Mouse (Mus musculus) hindbrain, embryonic 14.5 days (tissue): ENCODE measurements around the gene Hk3. TPM values are rescaled to one million over a fixed set of nuclear protein-coding genes. Genes with fewer than 3 reads are reported as not detected.
A peak's percentile ranks its signal among the peaks of the same experiment; 100 is the strongest.

Experiments
- ATAC-seq: fragments of 200-750 bp; cut with Nextera tagmentation; 2 replicates; pipeline ENCODE4 v1.8.0; 2017; ENCODE audit warnings: moderate number of reproducible peaks, mild to moderate bottlenecking, moderate TSS enrichment, moderate library complexity; ENCODE audit not compliant: low FRiP score
- DNase-seq: peaks from one replicate; pipeline ENCODE4 v3.0.0-alpha.2; 2015; ENCODE audit warnings: low spot score
- H3K27ac ChIP-seq: fragments of 300-500 bp; sonication (generic); 2 replicates; pipeline ENCODE4 v1.5.1; 2014; ENCODE audit warnings: mild to moderate bottlenecking, moderate library complexity
- H3K27me3 ChIP-seq: fragments of 300-500 bp; sonication (generic); 2 replicates; pipeline ENCODE4 v1.6.1; 2014; ENCODE audit warnings: mild to moderate bottlenecking, low read length, mixed read lengths; ENCODE audit not compliant: control insufficient read depth, insufficient read depth
- H3K36me3 ChIP-seq: fragments of 300-500 bp; sonication (generic); replicated peaks from 2 replicates; pipeline ENCODE4 v1.6.1; 2014; ENCODE audit not compliant: control insufficient read depth, insufficient read depth
- H3K4me1 ChIP-seq: fragments of 300-500 bp; sonication (generic); replicated peaks from 2 replicates; pipeline ENCODE4 v1.6.1; 2014; ENCODE audit warnings: antibody characterized with exemption, low read length, mixed read lengths; ENCODE audit not compliant: control insufficient read depth, insufficient read depth
- H3K4me2 ChIP-seq: fragments of 300-500 bp; sonication (generic); replicated peaks from 2 replicates; pipeline ENCODE4 v1.6.1; 2014; ENCODE audit warnings: mild to moderate bottlenecking, moderate library complexity
- H3K4me3 ChIP-seq: fragments of 300-500 bp; sonication (generic); replicated peaks from 2 replicates; pipeline ENCODE4 v1.5.1; 2014; ENCODE audit warnings: mild to moderate bottlenecking, low read length
- H3K9ac ChIP-seq: fragments of 300-500 bp; sonication (generic); 2 replicates; pipeline ENCODE4 v1.6.1; 2014
- H3K9me3 ChIP-seq: fragments of 300-500 bp; sonication (generic); 2 replicates; pipeline ENCODE4 v1.6.1; 2016; ENCODE audit warnings: low read length; ENCODE audit not compliant: control insufficient read depth
- WGBS: fragments of 180-500 bp; shearing (Covaris S2); extraction: QIAGEN DNeasy Blood & Tissue Kit; methylation state at CpG from one replicate; pipeline ENCODE4 v1.1.7; 2014; 5-methylcytosine and 5-hydroxymethylcytosine counted together
- polyA plus RNA-seq: library from polyadenylated mRNA; unstranded; fragments of >200 nt; fragmentation: Nextera tagmentation; extraction: Ambion mirVana; gene quantifications from 2 replicates; pipeline ENCODE4 v1.2.1, GENCODE M21; 2014

Gene Hk3
- polyA plus RNA-seq, 1 experiment from 2014 or later = 0.70 TPM

DNA sequence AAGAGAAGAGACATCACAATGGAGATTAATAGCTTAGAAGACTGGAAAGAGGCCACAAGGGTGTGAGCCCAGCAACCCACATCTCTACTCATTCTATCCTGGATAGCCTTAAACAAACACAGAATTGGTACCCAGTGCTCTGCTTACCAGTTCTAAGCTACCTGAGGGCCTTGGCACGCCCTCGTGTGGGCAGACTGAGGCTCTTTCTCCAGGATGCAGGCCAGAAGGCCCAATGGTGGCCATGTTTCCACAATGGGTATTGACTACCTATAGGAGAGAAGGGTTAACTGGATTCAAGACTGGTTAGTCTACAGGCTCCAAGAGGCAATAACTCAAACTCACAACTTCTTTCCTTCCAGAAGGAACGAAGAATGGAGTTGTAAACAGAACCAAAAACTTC is 2.0 kb downstream of the Hk3 start:
- Histone ChIP-seq H3K27me3 (no peaks in the 10 kb centered on the region), H3K9me3 (no peaks in the 10 kb centered on the region), H3K36me3 (no peaks in the 10 kb centered on the region), H3K27ac (no peak overlapping the region), H3K4me1 (no peaks in the 10 kb centered on the region), H3K9ac (no peak overlapping the region), H3K4me3 (no peak overlapping the region), H3K4me2 (no peak overlapping the region)
- ATAC-seq = no peak
- no peak for DNase-seq
- WGBS = 55% methylated on average over 3 of the region's 3 CpGs

DNA sequence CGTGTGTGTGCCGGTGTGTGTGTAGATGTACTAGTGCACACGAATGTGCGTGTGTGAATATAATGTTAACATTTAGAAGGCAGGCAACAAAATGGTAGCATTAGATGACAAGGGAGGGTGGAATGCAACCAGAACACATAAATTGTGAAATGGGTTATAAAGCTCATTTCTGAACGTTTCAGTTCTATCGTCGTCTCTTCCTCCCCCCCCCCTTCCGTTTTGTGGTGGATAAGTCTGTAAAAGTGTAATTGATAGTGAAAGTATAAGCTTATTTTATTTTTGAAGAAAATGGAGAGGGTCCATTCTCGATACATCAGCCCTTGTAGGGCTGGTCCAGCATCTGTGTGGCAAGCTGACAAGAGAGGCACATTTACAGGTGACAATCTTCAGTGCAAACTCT is 2.5 kb downstream of the Hk3 start:
- Histone ChIP-seq H3K9me3 (no peaks in the 10 kb centered on the region), H3K4me2 (no peak overlapping the region), H3K4me3 (no peak overlapping the region), H3K9ac (no peak overlapping the region), H3K27me3 (0 out of 2 replicates have a peak, but pooled peaks cover 3% of the 10 kb centered on the region), H3K4me1 (no peaks in the 10 kb centered on the region), H3K27ac (no peak overlapping the region), H3K36me3 (no peaks in the 10 kb centered on the region)
- DNase-seq = no peak
- no peak for ATAC-seq
- WGBS = 91% methylated on average over 9 of the region's 9 CpGs

DNA sequence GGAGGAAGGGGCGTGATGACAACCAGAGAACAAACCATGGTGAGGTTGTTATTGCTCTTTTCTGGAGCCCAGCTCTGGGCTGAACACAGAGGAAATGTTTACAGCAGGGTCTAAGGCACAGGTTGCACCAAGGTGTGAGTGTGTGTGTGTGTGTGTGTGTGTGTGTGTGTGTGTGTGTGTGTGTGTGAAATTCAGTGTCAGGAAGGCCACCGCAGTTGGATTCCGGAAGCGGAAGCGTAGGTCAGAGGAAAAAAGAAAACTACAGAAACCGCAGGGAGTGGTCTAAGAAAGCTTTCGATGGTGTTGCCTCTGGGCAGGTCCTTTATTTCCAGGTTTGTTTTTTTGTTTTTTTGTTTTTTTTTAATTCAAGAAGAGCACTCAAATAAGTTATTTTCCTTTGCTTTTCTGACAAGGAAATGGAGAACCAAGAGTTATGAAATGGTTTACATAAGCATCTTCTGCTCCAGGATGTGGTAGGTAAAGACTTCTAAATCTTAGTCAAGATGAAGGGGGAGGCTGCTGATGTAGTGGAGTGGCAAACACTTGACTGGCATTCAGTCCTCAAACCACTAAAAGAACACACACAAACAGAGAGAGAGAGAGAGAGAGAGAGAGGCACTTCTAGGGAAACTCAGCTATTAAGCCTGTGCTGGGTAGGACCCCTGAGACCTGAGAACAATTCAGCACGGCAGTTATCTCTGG is 3.1 kb downstream of the Hk3 start:
- no peaks in the 10 kb centered on the region for H3K9me3 ChIP-seq
- ATAC-seq = no peak
- no peak overlapping the region for H3K4me3 ChIP-seq
- no peaks in the 10 kb centered on the region for H3K36me3 ChIP-seq
- H3K9ac ChIP-seq = no peak overlapping the region
- no peak overlapping the region for H3K27ac ChIP-seq
- no peak overlapping the region for H3K4me2 ChIP-seq
- WGBS = 79% methylated on average over 8 of the region's 8 CpGs
- H3K27me3 ChIP-seq = peaks cover 9% of the 10 kb centered on the region; the same call in 1 of the 2 replicates
- H3K4me1 ChIP-seq = no peaks in the 10 kb centered on the region
- no peak for DNase-seq

DNA sequence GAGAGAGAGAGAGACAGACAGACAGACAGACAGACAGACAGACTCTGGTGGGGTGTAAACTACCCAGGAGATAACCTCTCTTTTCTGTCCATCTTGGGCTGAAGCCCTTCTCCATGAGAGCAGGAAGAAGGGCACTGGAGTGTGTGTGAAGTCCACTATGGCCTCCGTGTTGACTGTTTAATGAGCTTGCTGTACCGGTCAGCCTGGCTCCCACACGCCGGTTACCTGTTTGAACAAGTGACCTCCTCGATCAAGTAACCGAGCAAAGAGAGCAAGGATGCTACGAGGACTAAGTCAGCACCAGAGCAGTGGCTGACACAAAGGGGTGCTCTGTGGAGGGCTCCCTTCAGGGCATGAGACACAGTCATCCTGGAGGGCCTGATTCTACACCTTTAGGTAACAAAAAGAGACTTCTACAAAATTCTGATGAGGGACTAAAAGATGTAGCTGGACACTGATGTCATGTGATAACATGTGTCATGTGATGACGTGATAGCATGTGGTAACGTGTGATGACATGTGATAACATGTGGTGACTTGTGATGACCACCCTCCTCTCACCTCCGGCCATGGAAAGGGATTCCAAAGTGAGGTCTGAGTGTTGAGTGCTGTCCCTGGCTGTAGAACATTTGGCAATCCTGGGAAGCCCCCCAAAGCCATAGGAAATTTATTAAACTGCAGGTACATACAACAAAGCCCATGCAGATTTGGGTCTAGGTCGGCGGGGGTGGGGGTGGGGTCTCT is 3.9 kb downstream of the Hk3 start:
- Histone ChIP-seq H3K27ac (no peak overlapping the region), H3K36me3 (no peaks in the 10 kb centered on the region), H3K4me2 (no peak overlapping the region), H3K9me3 (no peaks in the 10 kb centered on the region), H3K4me1 (0 out of 2 replicates have a peak, but pooled peaks cover under 1% of the 10 kb centered on the region), H3K4me3 (no peak overlapping the region), H3K9ac (no peak overlapping the region), H3K27me3 (peaks cover 16% of the 10 kb centered on the region)
- WGBS = 89% methylated on average over 12 of the region's 12 CpGs
- no peak for ATAC-seq
- DNase-seq = no peak

DNA sequence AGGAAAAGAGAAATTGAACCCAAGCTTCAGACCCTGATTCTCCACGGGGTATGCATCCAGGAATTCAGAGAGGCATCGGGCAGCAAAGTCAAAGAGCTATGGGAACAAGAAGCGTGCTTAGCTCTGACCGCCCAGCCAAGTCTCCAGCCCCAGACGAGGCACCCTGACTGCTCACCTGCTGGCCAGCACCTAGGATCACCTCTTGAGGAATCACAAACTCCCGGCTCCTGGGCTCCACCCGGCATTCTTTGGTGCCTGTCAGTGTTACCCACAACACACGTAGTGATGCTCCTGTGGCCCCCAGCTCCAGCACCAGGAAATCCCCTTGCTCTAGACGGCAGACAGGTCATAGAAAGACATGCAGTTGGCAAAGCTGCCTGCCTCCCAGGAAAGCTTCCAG is 6.7 kb downstream of the Hk3 start:
- ATAC-seq (no peak), DNase-seq (no peak)
- no peak overlapping the region for H3K9ac ChIP-seq
- H3K4me3 ChIP-seq = no peak overlapping the region
- H3K9me3 ChIP-seq = no peaks in the 10 kb centered on the region
- H3K27me3 ChIP-seq = peaks cover 19% of the 10 kb centered on the region
- 43% methylated on average over 9 of the region's 9 CpGs for whole genome bisulfite sequencing
- peaks cover 6% of the 10 kb centered on the region; the same call in 1 of the 2 replicates for H3K4me1 ChIP-seq
- no peak overlapping the region for H3K27ac ChIP-seq
- H3K36me3 ChIP-seq = no peaks in the 10 kb centered on the region
- no peak overlapping the region for H3K4me2 ChIP-seq

DNA sequence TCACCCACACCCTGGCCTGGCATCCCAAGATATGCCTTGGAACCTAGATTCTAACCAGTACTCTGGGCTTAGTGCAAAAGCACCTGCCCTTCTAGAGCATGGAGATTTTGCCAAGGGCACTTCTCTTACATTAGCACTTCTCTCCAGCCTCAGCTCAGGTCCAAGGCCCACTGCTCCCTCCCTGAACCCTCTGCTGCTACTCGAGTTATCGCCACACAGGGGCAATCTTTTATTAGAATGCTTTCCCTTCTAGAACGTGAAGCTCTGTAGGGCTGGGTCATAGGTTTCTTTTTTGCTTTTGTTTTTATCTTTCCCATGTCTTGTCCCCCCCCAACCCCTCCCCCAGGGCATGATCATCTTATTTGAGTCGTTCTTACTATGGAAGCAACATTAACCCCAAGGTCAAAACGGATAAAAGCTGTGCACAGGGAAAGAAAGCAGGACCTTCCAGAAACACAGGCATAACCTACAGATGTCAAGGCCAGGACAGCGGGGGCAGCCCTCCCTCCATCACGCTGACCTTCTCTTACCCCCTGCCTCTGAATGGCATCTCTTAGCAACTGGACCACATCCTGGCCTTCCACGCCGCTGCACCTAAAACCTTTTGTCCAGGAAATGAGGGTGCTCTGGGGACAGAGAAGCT is 7.4 kb downstream of the Hk3 start:
- Histone ChIP-seq H3K36me3 (no peaks in the 10 kb centered on the region), H3K27ac (no peak overlapping the region), H3K9me3 (no peaks in the 10 kb centered on the region), H3K27me3 (peaks cover 20% of the 10 kb centered on the region), H3K4me1 (peaks cover 10% of the 10 kb centered on the region), H3K4me3 (no peak overlapping the region), H3K9ac (no peak overlapping the region), H3K4me2 (no peak overlapping the region)
- DNase-seq (no peak), ATAC-seq (no peak)
- 4% methylated on average over 9 of the region's 9 CpGs for WGBS

DNA sequence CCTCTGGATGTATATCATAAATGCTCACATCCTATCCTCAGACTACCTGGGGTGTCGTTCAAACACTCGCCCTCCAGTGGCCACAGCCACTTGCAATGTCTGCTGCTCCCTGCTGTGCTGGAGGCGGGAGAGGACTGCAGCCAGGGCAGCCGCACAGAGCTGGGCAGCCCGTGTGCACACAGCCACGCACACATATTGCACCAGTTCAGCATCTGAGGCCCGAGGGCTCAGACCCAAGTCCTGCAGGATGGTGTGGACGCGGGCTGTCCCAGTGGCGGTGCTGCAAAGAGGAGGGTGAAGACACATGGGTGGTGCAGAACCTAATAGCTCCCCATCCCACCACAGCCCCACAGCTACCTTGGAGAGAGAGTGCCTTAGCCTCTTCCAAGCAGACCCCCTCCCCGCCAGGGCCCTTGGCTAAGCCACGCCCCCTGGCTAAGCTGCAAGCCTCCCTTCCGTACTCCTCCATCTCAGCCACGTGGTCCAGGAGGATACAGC is 9.2 kb downstream of the Hk3 start:
- Histone ChIP-seq H3K4me1 (peaks cover 26% of the 10 kb centered on the region), H3K4me3 (no peak overlapping the region), H3K9ac (no peak overlapping the region), H3K27ac (no peak overlapping the region), H3K9me3 (no peaks in the 10 kb centered on the region), H3K27me3 (peaks cover 24% of the 10 kb centered on the region), H3K4me2 (peak overlapping the region; percentile 15; the same call in 1 of the 2 replicates), H3K36me3 (no peaks in the 10 kb centered on the region)
- ATAC-seq = peak; percentile 52; the same call in 1 of the 2 replicates
- WGBS = 3% methylated on average over 14 of the region's 14 CpGs
- DNase-seq = peak; percentile 49

DNA sequence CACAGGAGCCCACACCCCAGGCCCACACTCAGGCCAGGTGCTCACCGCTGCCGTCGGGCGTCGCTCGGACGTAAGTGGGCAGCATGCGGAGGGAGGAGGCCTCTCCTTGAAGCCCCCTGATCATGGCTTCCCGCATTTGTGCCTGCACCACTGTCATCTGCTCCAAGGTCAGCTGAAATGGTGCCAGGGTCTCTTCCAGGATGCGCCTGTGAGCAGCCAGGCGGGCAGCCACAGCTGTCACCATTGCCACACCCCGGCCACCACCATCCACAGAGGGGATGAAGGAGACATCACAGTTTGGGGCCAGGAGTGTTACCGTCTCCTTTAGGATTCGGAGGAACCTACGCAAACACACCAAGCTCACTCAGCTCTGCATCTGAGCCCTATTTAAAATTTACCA is 10.1 kb downstream of the Hk3 start:
- Histone ChIP-seq H3K27me3 (peaks cover 24% of the 10 kb centered on the region), H3K4me2 (no peak overlapping the region), H3K4me1 (peaks cover 27% of the 10 kb centered on the region), H3K27ac (no peak overlapping the region), H3K4me3 (no peak overlapping the region), H3K9me3 (no peaks in the 10 kb centered on the region), H3K36me3 (no peaks in the 10 kb centered on the region), H3K9ac (no peak overlapping the region)
- ATAC-seq = no peak
- no peak for DNase-seq
- WGBS = 84% methylated on average over 15 of the region's 15 CpGs

DNA sequence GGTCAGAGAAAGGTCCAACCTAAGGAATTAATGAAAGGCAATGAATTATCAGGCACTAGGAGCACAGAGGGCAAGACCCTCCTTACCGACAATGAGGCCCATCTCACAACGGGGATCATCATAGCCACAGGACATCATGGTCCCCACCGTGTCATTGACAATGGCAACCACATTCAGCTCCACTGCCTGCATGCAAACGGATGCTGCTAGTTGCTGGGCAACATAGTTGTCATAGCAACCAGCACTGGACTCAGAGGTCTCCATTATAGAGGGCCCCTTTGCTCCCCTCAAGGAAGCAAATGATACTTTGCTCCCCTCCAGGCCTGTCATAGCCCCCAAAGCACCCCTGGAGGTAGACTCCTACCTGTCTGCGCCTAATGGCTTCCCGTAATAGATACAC is 12.6 kb downstream of the Hk3 start:
- no peak; the same call in 1 of the 2 replicates for ATAC-seq
- DNase-seq = peak; percentile 69
- no peak overlapping the region for H3K4me2 ChIP-seq
- 24% methylated on average over 6 of the region's 6 CpGs for WGBS
- peaks cover 20% of the 10 kb centered on the region for H3K27me3 ChIP-seq
- H3K9me3 ChIP-seq = no peaks in the 10 kb centered on the region
- no peak overlapping the region for H3K4me3 ChIP-seq
- H3K4me1 ChIP-seq = peaks cover 37% of the 10 kb centered on the region
- peak overlapping the region; percentile 64 for H3K27ac ChIP-seq
- 0 out of 2 replicates have a peak, but pooled peaks cover 3% of the 10 kb centered on the region for H3K36me3 ChIP-seq
- H3K9ac ChIP-seq = no peak overlapping the region
